Mouse (Mus musculus) kidney, adult 2 months (tissue): ENCODE measurements around the gene Mamstr.

Experiments used
- CTCF ChIP-seq: fragments of 200-500 bp; conservative IDR thresholded peaks from 2 replicates; pipeline ENCODE4 v1.5.1; 2011; ENCODE audit warnings: low read depth, mild to moderate bottlenecking, control low read depth, low read length, moderate library complexity, mixed read lengths; ENCODE audit not compliant: insufficient read depth, insufficient read length
- POLR2A ChIP-seq: fragments of 200-500 bp; IDR thresholded peaks from one replicate; pipeline ENCODE4 v1.6.1; 2011; ENCODE audit warnings: low read depth, low read length, control low read depth

- no peak for TF ChIP-seq CTCF
- TF ChIP-seq POLR2A: no peak
Observed at GRCm38 (mm10) chr7:45618316-45618715, 21.5 kb upstream of the Mamstr start.
